Mouse (Mus musculus): Measurements from ENCODE around the gene Ric1. TPM values are rescaled to one million over a fixed set of nuclear protein-coding genes. Genes with fewer than 3 reads are reported as not detected.
"Not testable (repeated sequence)": the region's sequence is repeated elsewhere in the genome, so short reads cannot be mapped to it uniquely, and the experiment has no call there.

Gene Ric1
- total RNA-seq, 1 experiment from 2014 or later, result 58.8 TPM

- peak; percentile 29; the same call in 1 of the 2 replicates for ATAC-seq (replicated peaks; ENCODE audit: insufficient number of reproducible peaks, low FRiP score, low TSS enrichment, poor library complexity, severe bottlenecking)
These were observed 555 bp downstream of the Ric1 start for GRCm38 (mm10) chr19:29522445-29523229.

DNA sequence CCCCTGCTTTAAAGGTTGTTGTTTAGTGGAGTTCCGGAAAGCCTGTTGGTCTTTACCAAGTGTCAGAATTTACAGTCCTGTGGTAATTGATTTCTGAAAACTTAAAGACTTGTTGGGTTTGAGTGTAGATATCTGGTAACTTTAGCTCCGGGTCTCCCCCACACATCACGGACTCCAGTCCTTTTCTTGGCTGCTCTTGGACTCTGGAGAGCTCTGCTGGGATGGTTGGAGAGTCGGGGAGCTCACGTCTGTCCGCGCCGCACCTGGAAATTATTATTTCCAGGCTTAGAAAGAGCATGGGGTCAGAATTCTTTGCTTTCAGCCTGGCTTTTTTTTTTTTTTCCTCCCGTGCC lies 1.1 kb downstream of the Ric1 start:
- no peak for ATAC-seq (replicated peaks; ENCODE audit: insufficient number of reproducible peaks, low FRiP score, low TSS enrichment, poor library complexity, severe bottlenecking)

DNA sequence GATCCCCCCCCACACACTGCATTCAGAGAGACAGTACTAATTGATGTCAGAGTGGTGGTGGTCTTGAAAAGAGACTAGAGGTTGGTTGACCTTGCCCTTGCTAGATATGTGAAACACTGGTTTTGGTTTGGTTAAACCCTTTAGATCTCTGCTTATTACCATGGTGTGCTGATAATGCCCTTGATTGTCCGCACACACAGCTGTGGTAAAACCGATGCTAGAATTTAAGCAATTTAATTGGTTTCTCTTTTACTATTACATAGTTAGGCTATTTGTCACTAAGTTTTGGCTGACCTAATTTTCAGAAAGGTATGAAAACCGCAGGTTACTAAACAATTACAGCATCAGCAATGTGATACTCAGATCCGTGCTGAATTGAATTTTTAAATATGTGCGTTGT lies 1.6 kb downstream of the Ric1 start:
- ATAC-seq (replicated peaks; ENCODE audit: insufficient number of reproducible peaks, low FRiP score, low TSS enrichment, poor library complexity, severe bottlenecking), result no peak

DNA sequence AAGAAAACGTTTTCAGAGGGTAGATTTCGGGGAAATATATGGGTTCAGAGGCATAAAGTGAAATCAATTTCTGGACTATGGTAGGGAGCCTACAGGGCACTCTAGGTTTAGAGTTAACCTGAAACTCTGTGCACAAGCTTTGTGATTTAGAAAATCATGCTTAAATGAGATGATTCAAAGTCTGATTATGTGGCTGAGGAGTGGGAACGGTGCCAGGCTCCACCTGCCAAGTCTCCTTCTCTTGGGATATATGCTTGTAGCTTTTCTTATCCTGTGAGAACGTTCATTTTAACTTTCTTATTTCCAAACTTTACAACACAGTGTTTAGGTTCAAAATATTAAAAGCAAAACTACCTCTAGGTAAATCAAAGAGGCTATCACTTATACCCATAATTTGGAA lies 2.5 kb downstream of the Ric1 start:
- ATAC-seq (replicated peaks; ENCODE audit: insufficient number of reproducible peaks, low FRiP score, low TSS enrichment, poor library complexity, severe bottlenecking), result no peak

GRCm38 (mm10) chr19:29525588-29525987 lies 3.5 kb downstream of the Ric1 start:
- not testable (repeated sequence) for ATAC-seq (replicated peaks; ENCODE audit: insufficient number of reproducible peaks, low FRiP score, low TSS enrichment, poor library complexity, severe bottlenecking)

GRCm38 (mm10) chr19:29526837-29527236 lies 4.8 kb downstream of the Ric1 start:
- no peak for ATAC-seq (replicated peaks; ENCODE audit: insufficient number of reproducible peaks, low FRiP score, low TSS enrichment, poor library complexity, severe bottlenecking)

DNA sequence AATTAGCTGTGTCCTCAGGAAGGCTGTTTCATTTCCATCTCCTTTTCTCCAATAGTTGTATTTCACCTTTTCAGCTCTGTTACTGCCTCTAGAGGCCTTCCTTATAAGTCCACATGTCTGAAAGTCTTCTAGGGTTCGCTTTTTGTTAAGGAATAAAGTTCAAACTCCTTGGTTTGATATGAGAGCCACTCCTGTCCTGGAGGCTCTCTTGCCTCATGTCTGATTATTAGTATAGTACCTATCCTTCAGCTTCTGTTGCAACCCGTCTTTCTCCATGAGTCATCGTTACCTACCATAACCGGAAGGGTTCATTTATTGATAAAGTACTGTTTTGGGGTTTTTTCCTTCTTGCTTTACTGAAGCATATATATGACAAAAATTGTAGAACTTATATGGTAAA lies 5.2 kb downstream of the Ric1 start:
- ATAC-seq (replicated peaks; ENCODE audit: insufficient number of reproducible peaks, low FRiP score, low TSS enrichment, poor library complexity, severe bottlenecking), result no peak

- ATAC-seq (replicated peaks; ENCODE audit: insufficient number of reproducible peaks, low FRiP score, low TSS enrichment, poor library complexity, severe bottlenecking), result no peak
These were observed 6.5 kb downstream of the Ric1 start for GRCm38 (mm10) chr19:29528568-29528967.

- no peak for ATAC-seq (replicated peaks; ENCODE audit: insufficient number of reproducible peaks, low FRiP score, low TSS enrichment, poor library complexity, severe bottlenecking)
These were observed 11.9 kb downstream of the Ric1 start for GRCm38 (mm10) chr19:29534030-29534429.

DNA sequence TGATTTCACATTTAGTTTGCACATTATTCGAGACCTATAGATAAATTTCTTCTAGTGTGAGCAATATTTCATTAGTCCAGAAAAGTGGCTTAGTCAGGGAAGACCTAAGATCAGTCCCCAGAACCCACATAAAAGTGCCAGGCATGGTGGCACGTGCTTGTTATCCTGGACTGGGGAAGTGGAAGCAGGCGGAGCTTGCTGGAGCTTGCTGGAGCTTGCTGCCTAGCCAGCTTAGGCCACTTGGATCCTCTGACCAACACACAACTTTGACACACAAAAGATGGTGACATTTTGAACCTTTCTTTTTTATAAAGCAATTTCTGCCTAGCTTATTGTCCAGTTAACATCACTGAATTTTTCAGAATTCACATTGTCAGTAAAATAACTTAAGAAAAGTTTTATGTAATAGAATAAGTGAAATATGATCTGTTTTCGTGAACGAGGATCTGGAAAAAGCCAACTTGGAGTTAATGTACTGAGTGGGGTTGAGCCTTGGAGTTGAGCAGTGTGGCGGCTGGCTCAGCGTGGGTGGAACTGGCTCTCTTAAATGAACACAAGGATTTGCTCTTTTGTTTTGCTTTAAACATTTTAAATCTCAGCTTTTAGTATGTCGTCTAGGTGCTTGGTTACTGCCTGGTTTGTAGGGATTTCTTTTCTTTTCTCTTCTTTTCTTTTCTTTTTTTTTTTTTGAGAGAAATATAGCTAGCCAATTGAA lies 20.3 kb downstream of the Ric1 start:
- no peak for ATAC-seq (replicated peaks; ENCODE audit: insufficient number of reproducible peaks, low FRiP score, low TSS enrichment, poor library complexity, severe bottlenecking)

GRCm38 (mm10) chr19:29544026-29544425 lies 21.9 kb downstream of the Ric1 start:
- ATAC-seq (replicated peaks; ENCODE audit: insufficient number of reproducible peaks, low FRiP score, low TSS enrichment, poor library complexity, severe bottlenecking), result no peak

- no peak for ATAC-seq (replicated peaks; ENCODE audit: insufficient number of reproducible peaks, low FRiP score, low TSS enrichment, poor library complexity, severe bottlenecking)
These were observed 28.5 kb downstream of the Ric1 start for GRCm38 (mm10) chr19:29550618-29551017.

DNA sequence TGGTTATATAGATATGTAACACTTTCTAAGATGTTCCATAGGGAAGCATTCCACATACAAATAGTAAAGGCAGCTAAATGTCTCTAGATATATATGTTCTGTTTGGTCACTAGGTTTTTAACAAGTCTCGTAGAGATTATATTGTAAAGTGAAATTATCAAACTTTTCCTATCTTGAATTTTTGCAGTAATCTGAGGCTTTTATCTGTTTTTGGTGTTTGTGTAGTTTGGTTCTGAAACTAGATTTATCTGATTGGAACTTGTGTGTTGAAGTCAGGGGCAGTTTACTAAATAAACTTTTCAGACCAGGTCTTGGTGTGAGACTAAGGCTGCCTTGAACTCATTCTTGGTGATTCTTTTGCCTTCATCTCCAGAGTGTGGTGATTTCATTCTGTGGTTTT lies 29.0 kb downstream of the Ric1 start:
- no peak for ATAC-seq (replicated peaks; ENCODE audit: insufficient number of reproducible peaks, low FRiP score, low TSS enrichment, poor library complexity, severe bottlenecking)

DNA sequence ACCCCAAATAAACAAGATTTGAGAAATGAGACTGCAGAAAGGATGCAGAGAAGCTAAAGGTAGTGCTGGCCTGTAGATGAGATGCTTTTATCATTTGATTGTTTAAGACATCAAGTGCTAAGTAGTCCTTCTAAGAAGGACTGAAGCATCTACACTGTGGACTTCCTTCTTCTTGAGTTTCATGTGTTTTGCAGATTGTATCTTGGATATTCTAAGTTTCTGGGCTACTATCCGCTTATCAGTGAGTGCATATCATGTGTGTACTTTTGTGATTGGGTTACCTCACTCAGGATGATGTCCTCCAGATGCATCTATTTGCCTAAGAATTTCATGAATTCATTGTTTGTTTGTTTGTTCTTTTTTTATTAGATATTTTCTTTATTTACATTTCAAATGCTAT lies 29.9 kb downstream of the Ric1 start:
- not testable (repeated sequence) for ATAC-seq (replicated peaks; ENCODE audit: insufficient number of reproducible peaks, low FRiP score, low TSS enrichment, poor library complexity, severe bottlenecking)

GRCm38 (mm10) chr19:29557171-29557845 lies 35.2 kb downstream of the Ric1 start:
- ATAC-seq (replicated peaks; ENCODE audit: insufficient number of reproducible peaks, low FRiP score, low TSS enrichment, poor library complexity, severe bottlenecking), result not testable (repeated sequence)

DNA sequence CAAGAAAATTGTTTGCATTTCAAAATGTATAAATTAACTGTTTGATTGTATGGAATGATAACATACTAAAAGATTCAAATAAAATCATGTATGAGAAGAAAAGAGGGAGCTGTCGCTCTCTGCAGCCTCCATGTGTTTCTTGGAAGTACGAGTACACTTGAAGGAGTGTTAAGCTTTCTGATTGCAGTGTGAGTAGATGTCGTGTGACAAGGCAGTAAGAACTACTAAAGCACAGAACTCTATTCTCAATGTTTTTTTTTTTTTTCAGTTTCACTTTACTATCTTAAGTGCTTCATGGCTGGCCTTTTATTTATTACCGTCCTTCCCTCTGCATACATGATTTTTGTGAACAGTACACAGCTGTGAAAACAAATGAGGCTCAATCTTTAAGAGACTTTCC lies 40.1 kb downstream of the Ric1 start:
- ATAC-seq (replicated peaks; ENCODE audit: insufficient number of reproducible peaks, low FRiP score, low TSS enrichment, poor library complexity, severe bottlenecking), result no peak

DNA sequence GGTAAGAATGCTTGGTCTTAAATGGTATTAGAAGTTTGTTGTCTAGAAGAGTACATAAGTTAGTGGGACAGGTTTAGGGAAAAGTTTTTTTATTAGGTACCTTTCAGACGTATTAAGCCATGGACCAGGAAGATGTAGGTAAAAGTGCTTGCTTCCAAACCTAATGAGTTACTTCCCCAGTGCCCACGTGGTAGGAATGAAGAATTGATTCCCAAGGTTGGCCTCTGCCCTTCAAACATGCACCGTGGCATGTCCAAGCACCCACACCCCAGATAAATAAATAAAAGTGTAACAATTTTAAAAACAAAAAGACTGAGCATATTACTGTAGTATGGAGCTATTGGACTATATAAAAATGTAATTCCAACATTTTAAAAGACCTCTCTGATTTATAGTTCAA lies 40.5 kb downstream of the Ric1 start:
- no peak for ATAC-seq (replicated peaks; ENCODE audit: insufficient number of reproducible peaks, low FRiP score, low TSS enrichment, poor library complexity, severe bottlenecking)

DNA sequence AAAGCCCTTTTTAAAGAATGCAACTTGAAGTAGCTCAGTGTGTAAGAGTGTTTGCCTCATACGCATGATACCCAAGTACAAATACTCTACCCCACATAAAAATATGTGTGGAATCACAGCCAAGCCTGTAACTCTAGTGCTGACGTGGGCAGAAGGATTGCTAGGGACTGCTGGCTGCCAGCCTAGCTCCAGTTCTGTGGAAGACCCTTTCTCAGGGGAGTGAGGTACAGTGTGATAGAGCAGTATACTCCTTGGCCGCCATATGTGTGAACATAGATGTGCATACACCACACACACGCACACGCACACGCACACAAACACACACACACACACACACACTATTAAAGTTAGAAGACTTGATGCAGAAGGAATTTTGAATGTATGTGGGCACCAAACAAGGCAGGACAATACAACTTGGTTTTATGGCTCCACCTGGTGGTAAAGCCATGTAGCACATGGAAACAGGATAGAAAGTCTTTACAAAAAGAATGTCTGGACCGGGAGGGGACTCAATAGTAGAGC lies 41.2 kb downstream of the Ric1 start:
- peak; percentile 73 for ATAC-seq (replicated peaks; ENCODE audit: insufficient number of reproducible peaks, low FRiP score, low TSS enrichment, poor library complexity, severe bottlenecking)

GRCm38 (mm10) chr19:29566512-29566911 lies 44.4 kb downstream of the Ric1 start:
- no peak for ATAC-seq (replicated peaks; ENCODE audit: insufficient number of reproducible peaks, low FRiP score, low TSS enrichment, poor library complexity, severe bottlenecking)

GRCm38 (mm10) chr19:29582439-29582838 lies 60.4 kb downstream of the Ric1 start:
- no peak for ATAC-seq (replicated peaks; ENCODE audit: insufficient number of reproducible peaks, low FRiP score, low TSS enrichment, poor library complexity, severe bottlenecking)
